Mouse (Mus musculus) spleen, adult 2 months (tissue): Measurements from ENCODE around the gene Fgfr2. TPM values are rescaled to one million over a fixed set of nuclear protein-coding genes. Genes with fewer than 3 reads are reported as not detected.

Source experiments
- DNase-seq, 2 experiments: peaks; one replicate each; pipeline versions ENCODE4 v3.0.0 to v3.0.0-alpha.2; 2012 to 2021; ENCODE audit warnings: low spot score in 2 of 2, low read depth in 1 of 2
- H3K27ac ChIP-seq: fragments of 200-500 bp; 2 replicates; pipeline ENCODE4 v1.5.1; 2012; ENCODE audit warnings: low read length, inconsistent platforms; ENCODE audit not compliant: insufficient read depth
- H3K27me3 ChIP-seq: fragments of 200-500 bp; 2 replicates; pipeline ENCODE4 v1.6.1; 2012; ENCODE audit warnings: mild to moderate bottlenecking, moderate library complexity, low read length, inconsistent platforms; ENCODE audit not compliant: control insufficient read depth, insufficient read depth
- H3K36me3 ChIP-seq: fragments of 200-500 bp; 2 replicates; pipeline ENCODE4 v1.6.1; 2012; ENCODE audit warnings: mild to moderate bottlenecking, low read length, inconsistent platforms; ENCODE audit not compliant: control insufficient read depth, insufficient read depth
- H3K4me1 ChIP-seq: fragments of 200-500 bp; 2 replicates; pipeline ENCODE4 v1.6.1; 2011; ENCODE audit warnings: inconsistent platforms; ENCODE audit not compliant: control insufficient read depth, insufficient read depth, insufficient read length
- H3K4me3 ChIP-seq: fragments of 200-500 bp; 2 replicates; pipeline ENCODE4 v1.5.1; 2011; ENCODE audit warnings: mild to moderate bottlenecking, inconsistent platforms; ENCODE audit not compliant: insufficient read depth, insufficient read length; ENCODE audit errors: extremely low read depth
- CTCF ChIP-seq: fragments of 200-500 bp; IDR thresholded peaks from 2 replicates; pipeline ENCODE4 v1.5.1; 2011; ENCODE audit warnings: mild to moderate bottlenecking, inconsistent platforms; ENCODE audit not compliant: insufficient read depth, insufficient read length, insufficient replicate concordance; ENCODE audit errors: extremely low read depth
- POLR2A ChIP-seq: fragments of 200-500 bp; IDR thresholded peaks from 2 replicates; pipeline ENCODE4 v1.6.1; 2011; ENCODE audit warnings: low read depth, low read length, inconsistent platforms
- WGBS: fragments of 180-500 bp; shearing (Covaris S2); methylation state at CpG from one replicate; pipeline ENCODE4 v1.1.7; 2018; 5-methylcytosine and 5-hydroxymethylcytosine counted together
- polyA plus RNA-seq: library from polyadenylated mRNA; depleted of rRNA; stranded (reverse); fragments of >200 nt; gene quantifications from 2 replicates; pipeline ENCODE4 v1.2.3, GENCODE M21; 2012

Gene Fgfr2
- polyA plus RNA-seq, 1 experiment: 1.6 TPM

DNA sequence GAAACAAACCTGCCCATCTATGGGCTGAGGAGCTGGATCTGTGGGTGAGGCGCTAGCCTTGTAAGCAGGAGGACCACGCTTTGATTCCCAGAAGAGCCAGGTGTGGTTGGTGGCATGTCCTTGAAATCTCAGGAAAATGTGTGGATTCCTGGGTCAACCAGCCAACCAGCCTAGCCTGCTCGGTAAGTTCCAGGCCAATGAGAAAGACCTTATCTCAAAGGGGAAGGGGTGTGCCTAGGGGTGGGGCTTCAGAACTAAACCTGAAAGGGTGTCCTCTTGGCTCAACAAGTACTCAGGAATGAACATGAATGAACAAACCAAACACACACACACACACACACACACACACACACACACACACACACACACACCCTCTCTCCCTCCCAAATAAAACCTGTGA is 81.4 kb downstream of the Fgfr2 start:
- Histone ChIP-seq H3K27me3 (no peaks in the 10 kb centered on the region), H3K36me3 (no peaks in the 10 kb centered on the region), H3K4me3 (no peak overlapping the region), H3K4me1 (no peaks in the 10 kb centered on the region), H3K27ac (no peak overlapping the region)
- TF ChIP-seq POLR2A: no peak
- no peak for TF ChIP-seq CTCF
- DNase-seq: no peak
- WGBS: 71% methylated on average over 3 of the region's 3 CpGs

DNA sequence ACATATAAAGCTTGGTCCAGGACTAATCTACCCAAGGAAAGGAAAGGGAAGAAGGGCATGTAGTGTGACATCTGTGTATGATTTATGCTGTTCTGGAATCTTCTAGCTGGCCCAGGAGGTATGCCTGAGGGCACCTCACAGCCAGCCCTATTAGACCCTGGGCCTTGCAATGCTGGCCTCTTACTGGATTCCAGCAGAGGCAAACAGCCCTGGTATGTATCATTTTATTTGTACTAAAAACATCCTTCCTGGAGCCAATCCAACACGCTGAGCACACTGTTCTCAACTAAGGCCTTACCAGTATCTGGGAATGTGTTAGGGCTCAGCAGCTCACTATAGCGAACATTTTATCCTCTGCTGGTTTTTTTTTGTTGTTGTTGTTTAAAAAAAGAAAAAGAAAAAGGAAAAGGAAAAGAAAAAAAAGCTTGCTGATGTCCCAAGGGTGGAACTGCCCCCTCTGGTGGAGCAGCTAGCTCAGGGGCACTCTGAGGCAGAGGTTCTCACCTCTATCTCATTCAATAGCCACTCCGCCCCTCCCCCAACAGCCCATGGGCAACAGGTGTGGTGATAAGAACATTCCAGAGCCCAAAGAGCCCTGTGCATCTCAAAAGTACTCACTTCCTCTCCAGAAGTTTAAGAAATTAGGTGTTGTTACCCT is 82.3 kb downstream of the Fgfr2 start:
- no peaks in the 10 kb centered on the region for H3K27me3 ChIP-seq
- no peak overlapping the region for H3K27ac ChIP-seq
- 83% methylated on average over 3 of the region's 3 CpGs for WGBS
- H3K4me3 ChIP-seq: no peak overlapping the region
- no peaks in the 10 kb centered on the region for H3K36me3 ChIP-seq
- DNase-seq: no peak
- no peak for TF ChIP-seq CTCF
- no peak for TF ChIP-seq POLR2A
- H3K4me1 ChIP-seq: no peaks in the 10 kb centered on the region

DNA sequence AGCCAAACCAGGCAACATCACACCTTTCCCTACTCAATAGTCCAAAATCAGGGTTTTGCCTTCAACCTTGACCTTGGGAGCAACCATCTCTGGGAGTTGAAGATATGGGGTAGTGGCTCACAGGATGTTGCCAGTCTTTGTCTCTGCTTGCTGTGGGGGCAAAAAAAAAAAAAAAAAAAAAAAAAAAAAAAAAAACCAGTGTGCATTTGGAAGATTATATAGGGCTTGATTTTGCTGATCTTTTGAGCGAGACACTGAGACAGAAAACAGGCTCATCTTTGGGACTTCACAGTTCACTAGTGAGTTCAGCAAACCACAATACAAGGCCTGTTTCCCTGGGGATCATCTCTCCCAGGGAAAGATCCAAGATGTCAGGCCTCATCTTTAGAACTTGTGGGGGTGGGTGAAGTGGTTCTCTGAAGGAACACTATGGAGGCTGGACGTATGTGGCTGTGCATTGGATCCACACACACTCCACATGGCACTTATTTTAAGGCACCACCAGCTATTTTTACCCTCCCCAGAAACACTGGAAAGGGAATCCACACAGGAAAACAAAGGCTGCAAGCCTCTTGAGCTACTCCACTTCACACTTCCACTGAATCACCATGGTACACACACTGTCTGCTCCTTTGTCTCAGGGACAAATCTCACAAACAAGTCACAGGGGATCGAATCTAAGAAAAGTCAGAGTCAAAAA is 83.4 kb downstream of the Fgfr2 start:
- Histone ChIP-seq H3K4me3 (no peak overlapping the region), H3K27me3 (no peaks in the 10 kb centered on the region), H3K27ac (no peak overlapping the region), H3K4me1 (no peaks in the 10 kb centered on the region), H3K36me3 (no peaks in the 10 kb centered on the region)
- DNase-seq: no peak
- WGBS: 81% methylated on average over 3 of the region's 3 CpGs
- TF ChIP-seq POLR2A (no peak), CTCF (no peak)

DNA sequence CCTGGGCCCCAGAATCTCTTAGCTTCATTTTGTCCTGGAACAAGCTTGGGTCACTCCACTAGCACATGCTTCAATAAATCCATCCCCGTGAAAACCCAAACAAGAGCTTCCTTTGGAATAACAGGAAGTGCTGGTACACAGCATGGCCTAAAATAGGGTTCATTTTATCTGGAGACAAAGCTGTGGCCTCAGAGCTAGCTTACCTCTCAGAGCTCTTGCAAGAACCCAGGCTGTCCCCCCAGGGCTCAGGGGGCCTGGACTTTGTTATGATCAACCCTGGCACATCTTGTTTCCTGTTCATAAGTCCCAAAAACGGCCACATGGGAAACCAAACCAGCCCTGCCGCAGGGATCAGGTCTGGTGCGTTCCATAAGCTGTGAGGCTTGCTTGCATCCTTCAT is 85.5 kb downstream of the Fgfr2 start:
- no peaks in the 10 kb centered on the region for H3K36me3 ChIP-seq
- TF ChIP-seq CTCF (no peak), POLR2A (no peak)
- WGBS: 58% methylated on average over 4 of the region's 4 CpGs
- no peaks in the 10 kb centered on the region for H3K4me1 ChIP-seq
- no peak overlapping the region for H3K27ac ChIP-seq
- no peak overlapping the region for H3K4me3 ChIP-seq
- H3K27me3 ChIP-seq: no peaks in the 10 kb centered on the region
- no peak for DNase-seq

DNA sequence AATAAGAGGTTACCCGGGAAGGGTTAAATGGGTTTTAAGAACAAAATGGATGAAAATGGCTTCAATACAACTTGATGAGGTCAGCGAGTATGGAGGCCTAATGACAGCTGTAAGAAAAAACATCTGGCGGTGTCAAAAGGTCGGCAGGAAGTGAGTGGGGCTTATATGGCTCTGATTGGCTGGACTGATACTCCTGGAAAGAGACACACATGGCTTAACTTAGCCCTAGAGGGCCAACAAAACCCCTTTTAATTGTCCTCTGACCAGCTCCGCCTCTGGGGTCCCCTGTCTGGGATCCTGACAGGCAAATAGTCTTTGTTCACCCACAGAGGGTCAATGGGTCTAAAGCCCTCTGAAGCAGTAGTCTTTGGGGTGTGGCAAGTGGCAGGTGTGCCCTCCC is 85.9 kb downstream of the Fgfr2 start:
- H3K4me3 ChIP-seq: no peak overlapping the region
- WGBS: 80% methylated on average over 5 of the region's 5 CpGs
- no peaks in the 10 kb centered on the region for H3K27me3 ChIP-seq
- H3K36me3 ChIP-seq: no peaks in the 10 kb centered on the region
- DNase-seq: no peak
- no peak overlapping the region for H3K27ac ChIP-seq
- no peaks in the 10 kb centered on the region for H3K4me1 ChIP-seq
- TF ChIP-seq POLR2A (no peak), CTCF (no peak)

DNA sequence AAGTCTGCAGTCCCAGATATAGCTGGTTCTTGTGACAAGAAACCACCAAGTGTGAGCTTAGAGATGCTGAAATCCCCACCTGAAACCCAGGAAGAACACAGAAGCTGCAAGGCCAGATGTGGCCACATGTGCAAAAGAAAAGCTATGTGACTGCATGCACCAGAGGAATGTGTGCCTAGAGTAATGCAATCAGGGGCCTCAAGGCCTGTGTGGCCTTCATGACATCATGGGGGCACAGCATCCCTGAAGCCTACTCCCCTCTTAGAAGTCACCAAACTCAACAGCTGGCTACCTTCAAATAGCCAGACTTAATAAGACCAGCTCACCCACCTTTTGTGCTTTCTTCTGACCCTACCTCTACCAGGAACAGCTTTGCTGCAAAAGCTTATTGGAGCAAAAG is 87.2 kb downstream of the Fgfr2 start:
- H3K4me3 ChIP-seq: no peak overlapping the region
- TF ChIP-seq POLR2A (no peak), CTCF (no peak)
- no peaks in the 10 kb centered on the region for H3K27me3 ChIP-seq
- DNase-seq: no peak
- H3K36me3 ChIP-seq: no peaks in the 10 kb centered on the region
- H3K27ac ChIP-seq: no peak overlapping the region
- H3K4me1 ChIP-seq: no peaks in the 10 kb centered on the region

DNA sequence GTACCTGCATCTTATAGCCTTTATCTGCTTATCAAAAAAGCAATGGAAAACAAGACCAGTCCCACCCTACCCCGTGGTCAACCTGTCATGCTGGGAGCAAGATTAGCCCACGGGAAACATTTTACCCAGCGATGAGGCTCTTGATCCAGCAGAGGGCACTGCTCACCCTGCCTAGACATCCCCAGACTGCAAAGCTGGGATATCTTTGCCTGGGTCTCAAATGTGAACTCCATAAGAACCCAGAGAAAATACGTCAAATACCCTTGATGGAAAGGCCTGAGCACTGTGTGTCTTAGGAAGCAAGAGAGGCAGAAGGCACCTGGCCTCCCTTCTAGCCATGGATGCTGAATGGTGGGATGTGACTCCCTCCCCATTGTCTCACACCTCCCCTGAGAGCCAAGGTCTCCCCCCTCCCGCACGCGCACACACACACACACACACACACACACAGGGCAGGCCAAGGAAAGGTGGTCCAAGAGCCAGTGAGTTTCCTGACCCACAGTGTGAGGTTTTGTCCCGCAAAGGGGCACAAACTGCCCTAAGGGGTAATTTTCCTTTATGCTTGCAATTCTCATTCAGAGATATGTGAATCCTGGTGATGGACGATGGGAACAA is 90.5 kb downstream of the Fgfr2 start:
- 55% methylated on average over 9 of the region's 9 CpGs for WGBS
- no peaks in the 10 kb centered on the region for H3K36me3 ChIP-seq
- no peaks in the 10 kb centered on the region for H3K4me1 ChIP-seq
- TF ChIP-seq CTCF: peak; percentile 51; the same call in 1 of the 2 replicates
- TF ChIP-seq POLR2A: no peak
- no peak for DNase-seq
- no peak overlapping the region for H3K4me3 ChIP-seq
- H3K27ac ChIP-seq: no peak overlapping the region
- no peaks in the 10 kb centered on the region for H3K27me3 ChIP-seq
